Mouse (Mus musculus) lung, adult 2 months (tissue): ENCODE results near the gene Umps. TPM values are rescaled to one million over a fixed set of nuclear protein-coding genes. Genes with fewer than 3 reads are reported as not detected.

Source experiments
- DNase-seq: peaks from one replicate; pipeline ENCODE4 v3.0.0; 2022
- H3K4me1 ChIP-seq: fragments of 200-500 bp; 2 replicates; pipeline ENCODE4 v1.6.1; 2011; ENCODE audit warnings: low read length; ENCODE audit not compliant: control insufficient read depth, insufficient read depth
- H3K4me3 ChIP-seq: fragments of 200-500 bp; replicated peaks from 2 replicates; pipeline ENCODE3; 2011; ENCODE audit warnings: low read depth, mild to moderate bottlenecking, control low read depth, low read length; ENCODE audit errors: extremely low read depth
- CTCF ChIP-seq: fragments of 200-500 bp; IDR thresholded peaks from 2 replicates; pipeline ENCODE4 v1.5.1; 2011; ENCODE audit warnings: mild to moderate bottlenecking, low read length, control low read depth; ENCODE audit not compliant: insufficient read depth
- POLR2A ChIP-seq: fragments of 200-500 bp; IDR thresholded peaks from 2 replicates; pipeline ENCODE4 v1.6.1; 2011; ENCODE audit warnings: low read depth, mild to moderate bottlenecking, control low read depth, low read length, borderline replicate concordance; ENCODE audit errors: extremely low read depth
- whole genome bisulfite sequencing: fragments of 180-500 bp; shearing (Covaris S2); methylation state at CpG from one replicate; pipeline ENCODE4 v1.1.7; 2018; 5-methylcytosine and 5-hydroxymethylcytosine counted together
- polyA plus RNA-seq: library from polyadenylated mRNA; depleted of rRNA; stranded (reverse); fragments of >200 nt; gene quantifications from 2 replicates; pipeline ENCODE4 v1.2.3, GENCODE M21; 2012

Gene Umps
- polyA plus RNA-seq, 1 experiment = 4.7 TPM

DNA sequence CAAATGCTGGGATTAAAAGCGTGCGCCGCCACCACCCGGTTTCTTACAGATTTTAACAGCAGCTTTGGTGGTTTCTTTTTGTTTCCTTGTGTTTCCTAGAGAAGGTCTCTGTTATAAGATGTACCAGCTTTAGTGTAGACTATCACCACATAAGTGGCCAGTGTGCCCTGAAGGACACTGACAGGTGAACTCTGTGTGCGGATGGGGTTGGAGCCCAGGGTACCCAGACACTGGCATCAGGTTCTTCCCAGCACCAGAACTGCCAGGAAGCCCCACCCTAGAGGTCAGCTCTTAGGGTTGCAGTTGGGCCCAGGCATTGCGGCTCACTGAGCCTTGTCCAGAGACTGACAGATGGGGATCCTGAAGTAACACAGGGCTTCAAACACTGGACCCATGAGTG is 23.4 kb downstream of the Umps start:
- Histone ChIP-seq H3K4me3 (no peak overlapping the region), H3K4me1 (peaks cover 3% of the 10 kb centered on the region)
- no peak for TF ChIP-seq CTCF
- no peak for TF ChIP-seq POLR2A
- DNase-seq = no peak
- WGBS = 95% methylated on average over 6 of the region's 6 CpGs

DNA sequence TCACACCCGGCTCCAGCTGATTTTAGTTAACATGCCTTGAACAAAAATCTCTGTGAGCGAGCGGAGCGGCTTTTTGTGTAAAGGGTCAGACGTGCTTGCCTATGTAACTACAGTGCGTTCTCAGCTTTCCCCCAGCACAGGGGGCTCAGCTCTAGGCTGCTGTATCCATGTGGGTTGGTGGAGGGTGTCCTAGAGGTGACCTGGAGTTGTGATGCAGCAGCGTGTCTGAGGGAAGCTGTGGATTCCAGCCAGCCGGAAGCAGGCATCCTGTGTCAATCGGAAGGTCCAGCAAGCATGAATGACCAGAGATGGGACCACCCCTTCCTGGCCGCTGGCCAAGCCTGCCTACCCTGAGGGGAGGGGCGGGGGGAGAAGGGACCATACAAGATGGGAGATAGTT is 24.5 kb downstream of the Umps start:
- Histone ChIP-seq H3K4me1 (peaks cover 3% of the 10 kb centered on the region), H3K4me3 (no peak overlapping the region)
- no peak for DNase-seq
- WGBS = 50% methylated on average over 11 of the region's 11 CpGs
- TF ChIP-seq CTCF = no peak
- no peak for TF ChIP-seq POLR2A

DNA sequence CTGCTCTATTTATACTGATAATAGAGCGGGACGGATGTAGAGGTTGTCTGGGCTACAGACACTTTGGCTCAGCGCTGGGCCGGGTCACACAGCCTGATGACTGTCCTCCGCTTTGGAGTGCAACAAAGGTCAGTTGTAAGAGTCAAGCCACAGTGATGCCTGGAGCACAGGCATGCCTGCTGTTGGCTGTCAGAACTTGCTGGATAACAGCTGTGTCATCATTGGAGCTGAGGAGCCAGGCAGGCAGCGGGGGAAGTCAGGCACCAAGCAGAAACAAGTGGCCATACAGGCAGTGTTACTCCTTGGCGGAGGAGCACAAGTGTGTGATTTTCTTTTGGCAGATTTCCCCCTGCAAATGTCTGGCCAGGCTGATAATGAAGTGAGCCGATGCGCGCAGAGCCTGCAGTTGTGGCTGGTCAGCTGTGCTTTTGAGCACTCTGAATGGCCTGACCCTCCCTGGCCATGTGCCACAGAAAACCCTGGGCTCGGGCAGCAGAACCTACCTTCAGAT is 25.5 kb downstream of the Umps start:
- Histone ChIP-seq H3K4me1 (peaks cover 3% of the 10 kb centered on the region), H3K4me3 (no peak overlapping the region)
- no peak for DNase-seq
- TF ChIP-seq POLR2A (no peak), CTCF (no peak)
- WGBS = 45% methylated on average over 11 of the region's 11 CpGs

DNA sequence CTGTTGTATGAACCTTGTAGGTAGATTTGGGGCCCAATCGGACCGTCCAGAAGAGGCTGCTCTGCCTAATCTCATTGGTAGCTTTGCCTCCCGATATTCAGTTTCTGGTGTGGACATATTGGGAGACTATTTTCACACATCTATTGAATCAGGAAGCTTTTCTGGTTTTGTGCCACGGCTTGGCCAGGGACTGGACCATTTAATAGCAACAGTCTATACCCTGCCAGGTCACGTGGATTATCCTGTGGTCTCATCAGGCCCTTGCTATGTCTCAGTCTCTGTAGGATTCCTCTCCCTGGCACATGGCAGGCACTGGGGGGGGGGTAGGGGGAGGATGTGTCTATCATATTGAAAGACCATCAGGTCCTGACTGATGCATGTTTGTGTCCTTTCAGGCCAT is 26.7 kb downstream of the Umps start:
- Histone ChIP-seq H3K4me1 (peaks cover 3% of the 10 kb centered on the region), H3K4me3 (no peak overlapping the region)
- WGBS = 78% methylated on average over 5 of the region's 5 CpGs
- no peak for TF ChIP-seq POLR2A
- no peak for TF ChIP-seq CTCF
- DNase-seq = no peak

DNA sequence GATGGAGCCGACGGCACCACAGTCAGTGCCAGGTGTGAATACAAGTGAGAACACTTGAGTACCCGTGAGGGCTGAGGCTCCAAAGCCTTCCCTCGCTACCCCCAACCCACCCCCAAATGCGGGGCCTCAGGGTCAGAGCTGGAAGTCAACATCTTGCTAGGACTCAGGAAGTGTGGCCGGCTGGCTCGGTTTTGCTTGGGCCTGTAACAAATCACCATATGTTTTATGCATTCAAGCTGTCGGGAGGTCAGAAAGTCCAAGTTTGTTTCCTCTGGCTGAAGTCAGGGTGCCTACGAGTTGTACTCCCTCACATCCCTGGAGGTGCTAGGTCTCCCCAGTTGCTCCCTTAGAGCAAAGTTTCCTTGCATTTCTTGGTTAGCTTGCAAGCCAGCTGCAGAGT is 27.2 kb downstream of the Umps start:
- no peak for DNase-seq
- TF ChIP-seq CTCF (no peak), POLR2A (no peak)
- WGBS = 60% methylated on average over 9 of the region's 9 CpGs
- H3K4me3 ChIP-seq = no peak overlapping the region
- peaks cover 3% of the 10 kb centered on the region for H3K4me1 ChIP-seq

DNA sequence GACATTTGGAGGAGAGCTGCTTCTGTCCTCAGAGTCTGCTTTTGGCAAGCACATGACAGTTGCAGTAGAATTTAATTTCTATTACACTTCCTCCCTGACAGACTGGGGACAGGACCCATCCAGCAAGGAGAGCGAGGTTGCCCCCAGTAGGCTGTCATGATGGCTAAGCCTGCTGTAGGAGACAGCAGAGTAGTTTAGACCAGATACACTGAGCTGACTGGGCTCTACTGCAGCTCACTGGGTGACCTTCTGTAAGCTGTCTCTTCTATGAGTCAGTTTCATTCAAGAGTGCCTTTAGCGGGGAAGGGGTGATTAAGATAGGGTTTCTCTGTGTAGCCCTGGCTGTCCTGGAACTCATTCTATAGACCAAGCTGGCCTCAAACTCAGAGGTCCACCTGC is 27.7 kb downstream of the Umps start:
- Histone ChIP-seq H3K4me1 (peaks cover 6% of the 10 kb centered on the region), H3K4me3 (no peak overlapping the region)
- TF ChIP-seq POLR2A (no peak), CTCF (no peak)
- WGBS = 83% methylated on average over 2 of the region's 2 CpGs
- no peak for DNase-seq

DNA sequence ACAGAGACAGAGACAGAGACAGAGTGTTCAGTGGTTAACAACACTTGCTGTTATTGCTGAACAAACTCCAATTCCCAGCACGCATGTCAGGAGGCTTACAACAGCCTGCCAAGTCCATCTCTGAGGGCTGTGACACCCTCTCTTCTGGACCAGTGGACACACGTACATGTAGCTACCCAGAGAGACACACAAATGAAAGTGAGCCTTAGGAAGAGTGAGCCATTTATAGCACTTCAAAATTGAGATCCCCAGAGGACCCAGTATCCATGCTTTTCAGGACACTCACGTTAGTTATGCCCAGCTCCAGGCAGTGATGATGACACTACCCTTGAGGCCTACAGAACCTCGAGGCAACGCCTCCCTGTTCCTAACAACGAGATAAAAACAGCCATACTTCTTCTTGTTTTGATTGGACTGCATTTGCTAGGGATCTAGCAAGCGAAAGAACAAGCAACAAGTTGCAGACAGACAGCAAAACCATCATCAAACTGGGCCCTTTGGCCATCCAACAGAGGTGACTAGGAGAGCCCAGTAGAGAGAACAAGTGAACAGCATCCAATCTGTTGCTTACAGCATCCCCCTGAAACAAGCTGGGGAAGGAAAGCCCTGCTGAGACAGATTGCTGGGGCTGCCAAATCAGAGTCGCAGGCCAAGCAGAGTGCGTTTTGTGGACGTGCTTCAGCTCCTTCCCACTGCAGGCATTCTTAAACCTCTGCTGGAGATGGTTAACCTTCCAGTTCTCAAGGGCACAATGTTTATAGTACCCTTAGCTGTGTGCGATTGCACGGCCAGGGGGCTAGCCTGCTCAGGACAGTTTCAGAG is 28.3 kb downstream of the Umps start:
- H3K4me3 ChIP-seq = no peak overlapping the region
- DNase-seq = no peak
- TF ChIP-seq CTCF (no peak), POLR2A (no peak)
- peaks cover 6% of the 10 kb centered on the region for H3K4me1 ChIP-seq
- WGBS = 65% methylated on average over 12 of the region's 12 CpGs

DNA sequence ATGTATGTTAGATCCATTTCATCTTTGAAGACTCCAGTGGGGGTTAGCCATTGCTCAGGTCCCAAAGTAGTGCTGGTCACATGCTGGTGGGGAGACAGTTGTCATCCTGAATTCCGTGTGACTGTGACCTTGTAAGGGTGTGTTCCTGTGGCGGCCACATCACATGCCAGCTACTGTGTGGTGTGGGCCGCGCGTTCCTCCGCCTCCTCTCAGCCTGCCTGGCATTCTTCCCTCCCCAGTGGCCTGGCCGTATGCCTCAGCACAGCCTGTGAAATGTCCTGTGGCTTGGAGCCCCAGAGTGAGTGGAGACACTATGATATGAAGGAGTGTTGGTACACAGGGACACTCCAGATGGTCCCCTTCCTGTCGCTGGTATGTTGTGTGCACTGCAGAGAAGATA is 29.3 kb downstream of the Umps start:
- 41% methylated on average over 8 of the region's 8 CpGs for WGBS
- H3K4me1 ChIP-seq = peaks cover 6% of the 10 kb centered on the region
- no peak overlapping the region for H3K4me3 ChIP-seq
- DNase-seq = peak; percentile 49
- TF ChIP-seq POLR2A = no peak
- no peak for TF ChIP-seq CTCF

DNA sequence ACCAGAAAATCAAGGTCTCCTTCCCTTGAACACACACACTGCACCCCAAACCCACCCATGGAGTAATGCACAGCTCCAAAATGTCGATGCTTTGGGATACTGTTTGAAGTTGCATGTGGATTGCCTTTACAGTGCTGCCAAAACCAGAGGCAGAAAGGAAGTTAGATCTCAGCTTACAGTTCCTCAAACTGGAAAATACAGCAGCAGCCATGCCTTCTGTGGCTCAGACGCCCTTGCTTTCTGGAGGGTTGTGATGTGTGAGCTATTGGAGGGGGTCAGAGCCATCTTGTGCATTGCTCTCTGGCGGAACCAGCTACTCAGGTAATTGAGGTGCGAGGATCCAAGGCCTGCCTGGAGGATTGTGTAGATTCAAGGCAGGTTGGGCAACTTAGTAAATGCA is 30.0 kb downstream of the Umps start:
- 78% methylated on average over 4 of the region's 4 CpGs for WGBS
- Histone ChIP-seq H3K4me1 (peaks cover 6% of the 10 kb centered on the region), H3K4me3 (no peak overlapping the region)
- no peak for TF ChIP-seq POLR2A
- TF ChIP-seq CTCF = no peak
- DNase-seq = no peak

DNA sequence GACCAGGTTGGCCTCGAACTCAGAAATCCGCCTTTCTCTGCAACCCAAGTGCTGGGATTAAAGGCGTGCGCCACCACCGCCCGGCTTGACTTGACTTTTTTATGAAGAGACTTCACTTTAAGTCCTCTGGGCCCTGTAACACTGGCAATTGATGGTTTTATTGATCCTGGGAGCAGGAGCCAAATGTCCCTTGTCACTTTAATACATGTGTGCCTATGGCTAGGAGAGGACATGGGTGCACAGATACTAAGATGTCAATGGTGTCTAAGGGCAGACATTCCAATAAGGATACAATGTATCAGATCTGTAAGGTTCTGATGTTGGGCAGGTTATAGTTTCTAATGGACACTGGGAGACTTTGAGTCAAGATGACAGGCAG is 31.4 kb downstream of the Umps start:
- DNase-seq = no peak
- 92% methylated on average over 6 of the region's 6 CpGs for WGBS
- peaks cover 3% of the 10 kb centered on the region for H3K4me1 ChIP-seq
- H3K4me3 ChIP-seq = no peak overlapping the region
- no peak for TF ChIP-seq POLR2A
- TF ChIP-seq CTCF = no peak
